Mouse (Mus musculus): ENCODE measurements at regions not wholly inside any gene's neighbourhood (a gene's known extent, or its start where the extent isn't known, plus 50 kb on each side); places are given as distances from the start of the nearest gene placed in this dataset.

- no peak overlapping the region for H3K4me3 ChIP-seq (ENCODE audit: low read depth, low read length)
- no peaks in the 10 kb centered on the region for H3K4me1 ChIP-seq (ENCODE audit: control insufficient read depth, insufficient read depth, low read length)
- 71% methylated on average over 3 of the region's 3 CpGs for WGBS
- no peak overlapping the region for H3K9ac ChIP-seq (replicated peaks; ENCODE audit: low read depth, low read length)
- no peak for ATAC-seq (ENCODE audit: low read depth)
- no peak overlapping the region for H3K4me2 ChIP-seq (ENCODE audit: low read depth, low read length)
- no peak overlapping the region for H3K27ac ChIP-seq (ENCODE audit: low read depth, low read length)
- H3K9me3 ChIP-seq (ENCODE audit: control insufficient read depth, low read length): no peaks in the 10 kb centered on the region
- no peaks in the 10 kb centered on the region for H3K27me3 ChIP-seq (ENCODE audit: control insufficient read depth, insufficient read depth, low read length)
- H3K36me3 ChIP-seq (ENCODE audit: control insufficient read depth, insufficient read depth, low read length): no peaks in the 10 kb centered on the region
Observed at GRCm38 (mm10) chr3:137142041-137142440, 198.8 kb upstream of the Emcn start.

GRCm38 (mm10) chr3:137146062-137146461, 194.8 kb upstream of the Emcn start:
- Histone ChIP-seq H3K4me1 (ENCODE audit: control insufficient read depth, insufficient read depth, low read length) (no peaks in the 10 kb centered on the region), H3K36me3 (ENCODE audit: control insufficient read depth, insufficient read depth, low read length) (no peaks in the 10 kb centered on the region), H3K9ac (replicated peaks; ENCODE audit: low read depth, low read length) (no peak overlapping the region), H3K9me3 (ENCODE audit: control insufficient read depth, low read length) (no peaks in the 10 kb centered on the region), H3K27me3 (ENCODE audit: control insufficient read depth, insufficient read depth, low read length) (no peaks in the 10 kb centered on the region), H3K4me3 (ENCODE audit: low read depth, low read length) (no peak overlapping the region), H3K4me2 (ENCODE audit: low read depth, low read length) (no peak overlapping the region), H3K27ac (ENCODE audit: low read depth, low read length) (no peak overlapping the region)
- ATAC-seq (ENCODE audit: low read depth): no peak

- no peak overlapping the region for H3K9ac ChIP-seq (replicated peaks; ENCODE audit: low read depth, low read length)
- 35% methylated on average over 5 of the region's 5 CpGs for WGBS
Observed at GRCm38 (mm10) chr3:137147405-137147804, 193.5 kb upstream of the Emcn start.

DNA sequence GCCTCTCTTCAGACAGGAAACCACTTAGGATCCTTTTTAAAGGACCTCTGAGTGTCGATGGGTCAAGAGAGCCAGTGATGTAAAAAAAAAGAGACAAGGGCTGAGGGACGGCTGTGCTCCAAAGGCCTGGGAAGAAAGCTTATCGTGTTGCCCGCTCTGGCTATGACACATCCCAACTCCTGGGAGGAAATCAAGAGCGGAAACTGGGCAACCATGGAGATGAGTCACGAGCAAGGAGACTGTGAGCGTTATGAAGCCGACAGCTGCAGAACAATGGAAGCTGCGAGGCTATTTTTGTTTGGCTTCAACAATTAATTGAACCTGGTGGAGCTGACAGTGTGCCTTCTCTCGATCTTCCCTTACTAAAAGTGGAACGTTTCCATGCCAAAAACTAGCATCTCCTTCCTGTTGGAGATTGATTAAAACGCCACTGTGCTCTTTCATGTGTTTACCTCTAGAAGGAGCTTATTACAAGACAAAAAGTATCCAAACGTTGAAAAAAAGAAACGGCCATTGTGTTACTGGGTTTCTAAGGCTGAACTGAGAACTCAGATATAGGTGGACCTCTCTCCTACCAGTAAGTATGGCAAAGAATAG, 190.4 kb upstream of the Emcn start:
- H3K4me2 ChIP-seq (ENCODE audit: low read depth, low read length): no peak overlapping the region
- no peak overlapping the region for H3K4me3 ChIP-seq (ENCODE audit: low read depth, low read length)
- WGBS: 57% methylated on average over 14 of the region's 14 CpGs
- H3K27me3 ChIP-seq (ENCODE audit: control insufficient read depth, insufficient read depth, low read length): no peaks in the 10 kb centered on the region
- no peak overlapping the region for H3K9ac ChIP-seq (replicated peaks; ENCODE audit: low read depth, low read length)
- H3K9me3 ChIP-seq (ENCODE audit: control insufficient read depth, low read length): no peaks in the 10 kb centered on the region
- no peak overlapping the region for H3K27ac ChIP-seq (ENCODE audit: low read depth, low read length)
- H3K4me1 ChIP-seq (ENCODE audit: control insufficient read depth, insufficient read depth, low read length): peaks cover 2% of the 10 kb centered on the region; the same call in 1 of the 2 replicates
- no peak for ATAC-seq (ENCODE audit: low read depth)
- no peaks in the 10 kb centered on the region for H3K36me3 ChIP-seq (ENCODE audit: control insufficient read depth, insufficient read depth, low read length)

More at GRCm38 (mm10) chr3:137147405-137147804, 193.5 kb upstream of the Emcn start:
- Histone ChIP-seq H3K27me3 (ENCODE audit: control insufficient read depth, insufficient read depth, low read length) (no peaks in the 10 kb centered on the region), H3K4me2 (ENCODE audit: low read depth, low read length) (no peak overlapping the region), H3K4me1 (ENCODE audit: control insufficient read depth, insufficient read depth, low read length) (no peaks in the 10 kb centered on the region), H3K36me3 (ENCODE audit: control insufficient read depth, insufficient read depth, low read length) (no peaks in the 10 kb centered on the region), H3K27ac (ENCODE audit: low read depth, low read length) (no peak overlapping the region), H3K9me3 (ENCODE audit: control insufficient read depth, low read length) (no peaks in the 10 kb centered on the region), H3K4me3 (ENCODE audit: low read depth, low read length) (no peak overlapping the region)
- no peak for ATAC-seq (ENCODE audit: low read depth)

DNA sequence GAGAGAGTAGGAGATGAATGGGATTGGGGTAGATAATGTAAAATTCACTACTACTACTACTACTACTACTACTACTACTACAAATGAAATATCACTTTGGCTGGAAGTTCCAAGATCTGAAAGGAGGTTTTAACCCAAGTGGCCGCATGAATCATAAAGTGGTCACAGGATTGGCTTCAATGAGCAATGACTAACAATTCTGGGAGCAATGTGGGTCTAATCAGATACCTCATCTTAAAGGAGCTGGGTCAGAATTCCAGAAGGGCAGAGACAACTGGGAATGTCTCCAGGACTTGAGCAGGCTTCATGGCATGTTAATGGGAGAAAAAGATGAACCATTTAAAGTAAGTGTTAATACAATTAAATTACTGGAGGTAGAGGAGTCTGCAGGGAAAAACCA, 189.4 kb upstream of the Emcn start:
- Histone ChIP-seq H3K27me3 (ENCODE audit: control insufficient read depth, insufficient read depth, low read length) (no peaks in the 10 kb centered on the region), H3K36me3 (ENCODE audit: control insufficient read depth, insufficient read depth, low read length) (no peaks in the 10 kb centered on the region), H3K4me1 (ENCODE audit: control insufficient read depth, insufficient read depth, low read length) (peaks cover 2% of the 10 kb centered on the region; the same call in 1 of the 2 replicates), H3K4me3 (ENCODE audit: low read depth, low read length) (no peak overlapping the region), H3K27ac (ENCODE audit: low read depth, low read length) (no peak overlapping the region), H3K4me2 (ENCODE audit: low read depth, low read length) (no peak overlapping the region), H3K9me3 (ENCODE audit: control insufficient read depth, low read length) (no peaks in the 10 kb centered on the region), H3K9ac (replicated peaks; ENCODE audit: low read depth, low read length) (no peak overlapping the region)
- 90% methylated on average over 1 of the region's 1 CpGs for WGBS
- no peak for ATAC-seq (ENCODE audit: low read depth)

- ATAC-seq (ENCODE audit: low read depth): no peak
- H3K9ac ChIP-seq (replicated peaks; ENCODE audit: low read depth, low read length): no peak overlapping the region
- H3K4me2 ChIP-seq (ENCODE audit: low read depth, low read length): no peak overlapping the region
- H3K4me1 ChIP-seq (ENCODE audit: control insufficient read depth, insufficient read depth, low read length): peaks cover 2% of the 10 kb centered on the region; the same call in 1 of the 2 replicates
- no peaks in the 10 kb centered on the region for H3K36me3 ChIP-seq (ENCODE audit: control insufficient read depth, insufficient read depth, low read length)
- H3K9me3 ChIP-seq (ENCODE audit: control insufficient read depth, low read length): no peaks in the 10 kb centered on the region
- 55% methylated on average over 6 of the region's 6 CpGs for WGBS
- no peak overlapping the region for H3K4me3 ChIP-seq (ENCODE audit: low read depth, low read length)
- H3K27ac ChIP-seq (ENCODE audit: low read depth, low read length): no peak overlapping the region
- H3K27me3 ChIP-seq (ENCODE audit: control insufficient read depth, insufficient read depth, low read length): no peaks in the 10 kb centered on the region
Observed at GRCm38 (mm10) chr3:137153234-137153633, 187.6 kb upstream of the Emcn start.

GRCm38 (mm10) chr3:137154200-137155042, 186.4 kb upstream of the Emcn start:
- H3K9me3 ChIP-seq (ENCODE audit: control insufficient read depth, low read length): no peaks in the 10 kb centered on the region
- no peak overlapping the region for H3K27ac ChIP-seq (ENCODE audit: low read depth, low read length)
- H3K9ac ChIP-seq (replicated peaks; ENCODE audit: low read depth, low read length): no peak overlapping the region
- H3K4me3 ChIP-seq (ENCODE audit: low read depth, low read length): no peak overlapping the region
- H3K27me3 ChIP-seq (ENCODE audit: control insufficient read depth, insufficient read depth, low read length): no peaks in the 10 kb centered on the region
- WGBS: 21% methylated on average over 9 of the region's 9 CpGs
- no peak overlapping the region for H3K4me2 ChIP-seq (ENCODE audit: low read depth, low read length)
- ATAC-seq (ENCODE audit: low read depth): peak; percentile 79; the same call in 1 of the 2 replicates
- H3K4me1 ChIP-seq (ENCODE audit: control insufficient read depth, insufficient read depth, low read length): peaks cover 2% of the 10 kb centered on the region; the same call in 1 of the 2 replicates
- no peaks in the 10 kb centered on the region for H3K36me3 ChIP-seq (ENCODE audit: control insufficient read depth, insufficient read depth, low read length)

GRCm38 (mm10) chr3:137155043-137155404, 185.8 kb upstream of the Emcn start:
- Histone ChIP-seq H3K4me3 (ENCODE audit: low read depth, low read length) (no peak overlapping the region), H3K27me3 (ENCODE audit: control insufficient read depth, insufficient read depth, low read length) (no peaks in the 10 kb centered on the region), H3K36me3 (ENCODE audit: control insufficient read depth, insufficient read depth, low read length) (no peaks in the 10 kb centered on the region), H3K27ac (ENCODE audit: low read depth, low read length) (no peak overlapping the region), H3K9ac (replicated peaks; ENCODE audit: low read depth, low read length) (no peak overlapping the region), H3K4me2 (ENCODE audit: low read depth, low read length) (no peak overlapping the region), H3K9me3 (ENCODE audit: control insufficient read depth, low read length) (no peaks in the 10 kb centered on the region), H3K4me1 (ENCODE audit: control insufficient read depth, insufficient read depth, low read length) (peaks cover 2% of the 10 kb centered on the region; the same call in 1 of the 2 replicates)
- ATAC-seq (ENCODE audit: low read depth): no peak
- 74% methylated on average over 3 of the region's 3 CpGs for WGBS

DNA sequence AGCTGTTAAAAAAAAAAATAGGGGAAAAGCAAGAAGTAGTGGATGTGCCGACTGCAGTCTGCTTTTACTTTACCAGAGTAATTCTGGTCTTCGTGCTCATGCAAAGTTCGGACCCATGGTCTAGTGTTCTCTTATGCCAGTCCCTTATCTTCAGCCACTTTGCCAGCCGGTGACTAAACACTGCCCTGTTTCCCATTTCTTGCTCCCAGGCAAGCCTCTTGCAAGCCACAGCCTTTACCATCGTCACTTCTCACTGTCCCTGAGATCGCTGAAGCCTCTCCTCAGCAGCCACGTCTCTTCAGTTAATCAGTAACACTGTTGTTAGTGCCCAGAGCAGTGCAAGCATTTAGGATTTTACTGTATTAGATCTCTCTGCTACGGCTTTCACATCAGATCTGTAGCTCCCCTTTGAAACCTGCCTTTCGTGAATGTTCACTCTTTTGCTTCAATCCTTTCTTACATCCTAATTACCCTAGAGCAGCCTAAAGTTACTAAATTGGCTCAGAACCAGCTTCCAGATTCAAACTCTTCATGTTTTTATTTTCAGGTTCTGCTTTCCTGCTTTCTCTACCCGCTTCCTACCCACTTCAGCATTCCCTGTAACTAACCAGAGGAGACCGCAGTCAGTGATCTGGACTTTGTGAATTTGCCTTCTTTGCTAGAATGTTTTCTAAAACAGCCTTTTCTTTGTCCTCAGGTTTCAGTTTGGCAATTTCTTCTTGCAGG, 184.5 kb upstream of the Emcn start:
- H3K27me3 ChIP-seq (ENCODE audit: control insufficient read depth, insufficient read depth, low read length): no peaks in the 10 kb centered on the region
- no peak overlapping the region for H3K27ac ChIP-seq (ENCODE audit: low read depth, low read length)
- H3K4me2 ChIP-seq (ENCODE audit: low read depth, low read length): no peak overlapping the region
- no peaks in the 10 kb centered on the region for H3K9me3 ChIP-seq (ENCODE audit: control insufficient read depth, low read length)
- WGBS: 48% methylated on average over 11 of the region's 11 CpGs
- H3K4me1 ChIP-seq (ENCODE audit: control insufficient read depth, insufficient read depth, low read length): peaks cover 2% of the 10 kb centered on the region; the same call in 1 of the 2 replicates
- H3K36me3 ChIP-seq (ENCODE audit: control insufficient read depth, insufficient read depth, low read length): no peaks in the 10 kb centered on the region
- ATAC-seq (ENCODE audit: low read depth): no peak
- H3K9ac ChIP-seq (replicated peaks; ENCODE audit: low read depth, low read length): no peak overlapping the region; the same call in 1 of the 2 replicates
- H3K4me3 ChIP-seq (ENCODE audit: low read depth, low read length): no peak overlapping the region

Data from neural tube, embryonic 14.5 days (tissue).